10 mouse cellular contexts compared by ENCODE assay signal in the genomic region with DNA sequence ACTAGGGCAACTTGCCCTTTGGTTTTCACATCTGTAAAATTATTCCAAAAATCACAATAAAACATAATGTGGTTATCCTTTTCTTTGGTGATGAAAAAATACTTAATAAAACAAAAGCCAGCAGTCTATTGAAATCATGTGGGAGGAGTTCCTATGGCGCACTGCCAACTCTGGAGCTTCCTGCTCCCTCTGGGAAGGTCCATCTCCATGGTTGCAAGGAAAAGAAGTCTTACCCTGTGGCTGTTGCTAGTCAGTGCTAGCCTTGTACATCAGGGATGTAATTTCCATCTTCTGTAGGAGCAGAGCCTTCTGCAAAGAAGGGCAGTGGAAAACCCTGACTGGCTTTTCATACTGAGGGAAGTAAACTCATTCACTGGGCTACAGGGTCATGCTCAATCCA. TPM values are rescaled to one million over a fixed set of nuclear protein-coding genes. Genes with fewer than 3 reads are reported as not detected.
DNase-seq lines count a peak whose midpoint lies in the region; ATAC-seq and TF ChIP-seq lines count a peak whose summit lies in the region.
"Had no signal": no experiment of that assay in that cellular context is flagged by ENCODE, and none has a peak within 500 bp of the region (broad histone marks: within the 10 kb centered on the region; RNA-seq: fewer than 3 reads in every experiment).

No protein-coding gene starts in this region.

- peak; percentile 54 for DNase-seq in adrenal gland, postnatal 10 days
- no peak for DNase-seq in adrenal gland, postnatal 4 days (ENCODE audit: low spot score in 2 of 2)
- DNase-seq in left cerebral cortex, postnatal 4 days: peak; percentile 32
- no peak for DNase-seq in left cerebral cortex, postnatal 25 days (ENCODE audit: low spot score in 2 of 2)
- DNase-seq in gastrocnemius, postnatal 14 days: peak; percentile 70
- DNase-seq in lung, postnatal 0 days (ENCODE audit: low spot score): peak; percentile 62
- DNase-seq in right cerebral cortex, adult 2 months (ENCODE audit: low spot score in 2 of 2): no peak
- no peak for DNase-seq in frontal cortex, postnatal 10 days (ENCODE audit: low spot score in 2 of 2)

- TF ChIP-seq CTCF in lung, postnatal 0 days (IDR thresholded peaks at IDR 0.05): no peak

- H3K4me2 ChIP-seq in lung, postnatal 0 days (replicated peaks; ENCODE audit: low read depth, low read length): no peak overlapping the region
- H3K4me2 ChIP-seq: limb, embryonic 13.5 days; stomach, embryonic 15.5 days had no signal

- no peak overlapping the region for H3K4me3 ChIP-seq in lung, postnatal 0 days (ENCODE audit: low read depth, low read length)
- H3K4me3 ChIP-seq: limb, embryonic 13.5 days; stomach, embryonic 15.5 days had no signal

- intact Hi-C loops in left cerebral cortex, postnatal 4 days (cut with DNase I): no loop called here
- intact Hi-C loops in left cerebral cortex, postnatal 25 days (cut with DNase I): no loop called here
- intact Hi-C loops in gastrocnemius, postnatal 14 days (cut with DNase I; ENCODE audit: low total_unique reads): no loop called here

- no peak overlapping the region for H3K27ac ChIP-seq in lung, postnatal 0 days (ENCODE audit: low read length)
- H3K27ac ChIP-seq: limb, embryonic 13.5 days; stomach, embryonic 15.5 days had no signal

- peak; percentile 55 for ATAC-seq in lung, postnatal 0 days

- no peaks in the 10 kb centered on the region for H3K4me1 ChIP-seq in lung, postnatal 0 days (ENCODE audit: insufficient read depth, low read depth, low read length)
- H3K4me1 ChIP-seq: limb, embryonic 13.5 days had no signal

- peak; percentile 26; the same call in 1 of the 2 replicates for TF ChIP-seq EP300 in lung, postnatal 0 days (IDR thresholded peaks at IDR 0.05)

- H3K9me3 ChIP-seq in lung, postnatal 0 days (ENCODE audit: low read length): no peaks in the 10 kb centered on the region
- H3K9me3 ChIP-seq: limb, embryonic 13.5 days; stomach, embryonic 15.5 days had no signal

- no peaks in the 10 kb centered on the region for H3K27me3 ChIP-seq in lung, postnatal 0 days (replicated peaks; ENCODE audit: insufficient read depth, low read length)
- H3K27me3 ChIP-seq: limb, embryonic 13.5 days; stomach, embryonic 15.5 days had no signal

- H3K9ac ChIP-seq in lung, postnatal 0 days (replicated peaks; ENCODE audit: low read depth): no peak overlapping the region
- H3K9ac ChIP-seq: limb, embryonic 13.5 days; stomach, embryonic 15.5 days had no signal

- H3K36me3 ChIP-seq in lung, postnatal 0 days (ENCODE audit: insufficient read depth, low read length): no peaks in the 10 kb centered on the region

- WGBS in lung, postnatal 0 days: 75% methylated on average over 1 of the region's 1 CpGs

RNA-seq across cellular contexts. Expression of a gene that starts 29.0 kb away (rescaled TPM):
- 100 to 1,000 TPM; 174 to 190 TPM for total RNA-seq in adrenal gland, postnatal 10 days (2021)
- 100 to 1,000 TPM; 221 to 230 TPM for total RNA-seq in adrenal gland, postnatal 4 days (2021)
- total RNA-seq in left cerebral cortex, postnatal 4 days (2021): 100 to 1,000 TPM; 133 to 147 TPM
- total RNA-seq in left cerebral cortex, postnatal 25 days (2021): 10 to 100 TPM; 86.2 to 92.5 TPM
- 100 to 1,000 TPM; 169 to 182 TPM for total RNA-seq in gastrocnemius, postnatal 14 days (2021)
- 180 TPM in 2 replicates for polyA plus RNA-seq in lung, postnatal 0 days (2015; fragmentation: Nextera tagmentation; extraction: Ambion mirVana)

Comparison
In these comparisons a context has a peak if more than half of its experiments do, and no peak if none do; other contexts are left out.
1. DNase-seq: peak in adrenal gland, postnatal 10 days (single experiment), left cerebral cortex, postnatal 4 days (single experiment), gastrocnemius, postnatal 14 days (single experiment) and lung, postnatal 0 days (single experiment); none in adrenal gland, postnatal 4 days (0 of 2), left cerebral cortex, postnatal 25 days (0 of 2), right cerebral cortex, adult 2 months (0 of 2) and frontal cortex, postnatal 10 days (0 of 2).